Mouse (Mus musculus): ENCODE results near the gene Amotl2.

Amotl2 gene

GRCm38 (mm10) chr9:102719085-102719484, 2.6 kb downstream of the Amotl2 start:
- no peak for DNase-seq (ENCODE audit: extremely low spot score)

- DNase-seq (ENCODE audit: extremely low spot score) = peak; percentile 4
Measured at GRCm38 (mm10) chr9:102719936-102720566, 3.6 kb downstream of the Amotl2 start.

- DNase-seq (ENCODE audit: extremely low spot score) = no peak
Measured at GRCm38 (mm10) chr9:102720567-102721167, 4.2 kb downstream of the Amotl2 start.

- peak; percentile 4 for DNase-seq (ENCODE audit: extremely low spot score)
Measured at GRCm38 (mm10) chr9:102721406-102721978, 5.0 kb downstream of the Amotl2 start.

GRCm38 (mm10) chr9:102722071-102722561, 5.6 kb downstream of the Amotl2 start:
- DNase-seq (ENCODE audit: extremely low spot score) = peak; percentile 3

- no peak for DNase-seq (ENCODE audit: extremely low spot score)
Measured at GRCm38 (mm10) chr9:102722750-102723149, 6.3 kb downstream of the Amotl2 start.

GRCm38 (mm10) chr9:102723241-102723709, 6.8 kb downstream of the Amotl2 start:
- DNase-seq (ENCODE audit: extremely low spot score) = peak; percentile 8

- DNase-seq (ENCODE audit: extremely low spot score) = peak; percentile 31
Measured at GRCm38 (mm10) chr9:102723990-102724461, 7.6 kb downstream of the Amotl2 start.

- DNase-seq (ENCODE audit: extremely low spot score) = no peak
Measured at GRCm38 (mm10) chr9:102724942-102725341, 8.5 kb downstream of the Amotl2 start.

GRCm38 (mm10) chr9:102725958-102726654, 9.6 kb downstream of the Amotl2 start:
- DNase-seq (ENCODE audit: extremely low spot score) = peak; percentile 93

GRCm38 (mm10) chr9:102726811-102727210, 10.3 kb downstream of the Amotl2 start:
- DNase-seq (ENCODE audit: extremely low spot score) = no peak

- peak; percentile 11 for DNase-seq (ENCODE audit: extremely low spot score)
Measured at GRCm38 (mm10) chr9:102727662-102728468, 11.4 kb downstream of the Amotl2 start.

GRCm38 (mm10) chr9:102728469-102728747, 11.9 kb downstream of the Amotl2 start:
- DNase-seq (ENCODE audit: extremely low spot score) = no peak

GRCm38 (mm10) chr9:102729093-102729845, 12.8 kb downstream of the Amotl2 start:
- DNase-seq (ENCODE audit: extremely low spot score) = no peak

- no peak for DNase-seq (ENCODE audit: extremely low spot score)
Measured at GRCm38 (mm10) chr9:102729876-102730413, 13.5 kb downstream of the Amotl2 start.

- DNase-seq (ENCODE audit: extremely low spot score) = no peak
Measured at GRCm38 (mm10) chr9:102731044-102731471, 14.6 kb downstream of the Amotl2 start.

GRCm38 (mm10) chr9:102731574-102732175, 15.2 kb downstream of the Amotl2 start:
- DNase-seq (ENCODE audit: extremely low spot score) = no peak

- DNase-seq (ENCODE audit: extremely low spot score) = no peak
Measured at GRCm38 (mm10) chr9:102732326-102732865, 15.9 kb downstream of the Amotl2 start.

- no peak for DNase-seq (ENCODE audit: extremely low spot score)
Measured at GRCm38 (mm10) chr9:102733459-102733858, 17.0 kb downstream of the Amotl2 start.

Data from embryo, embryonic 9.5 days (tissue).